Mouse (Mus musculus): Measurements from ENCODE around the gene Cdc42ep1. TPM values are rescaled to one million over a fixed set of nuclear protein-coding genes. Genes with fewer than 3 reads are reported as not detected.
A peak's percentile ranks its signal among the peaks of the same experiment; 100 is the strongest.

Gene Cdc42ep1
- 11.2 and 12.6 TPM in 2 replicates for polyA plus RNA-seq (2014; fragmentation: Nextera tagmentation; extraction: Ambion mirVana)

GRCm38 (mm10) chr15:78842371-78843163 is at the start of gene Cdc42ep1:
Cdc42ep1 (plus strand) TSS chr15:78842624.
- Histone ChIP-seq H3K4me2 (ENCODE audit: low read depth, severe bottlenecking) (peak within 1 kb of the TSS; percentile 91), H3K27ac (replicated peaks; ENCODE audit: low read depth, low read length) (peak within 1 kb of the TSS; percentile 30; the same call in 1 of the 2 replicates), H3K9me3 (ENCODE audit: control insufficient read depth, low read length) (no peaks in the 10 kb centered on the region), H3K27me3 (ENCODE audit: control insufficient read depth, insufficient read depth, low read length) (peaks cover 6% of the 10 kb centered on the region), H3K4me3 (ENCODE audit: low read depth, low read length) (peak within 1 kb of the TSS; percentile 53), H3K4me1 (ENCODE audit: control insufficient read depth, insufficient read depth, low read length) (peaks cover 38% of the 10 kb centered on the region), H3K9ac (ENCODE audit: low read length) (peak within 1 kb of the TSS; percentile 80), H3K36me3 (ENCODE audit: control insufficient read depth, insufficient read depth, low read length) (no peaks in the 10 kb centered on the region)
- under 1% methylated on average over 71 of the region's 86 CpGs for WGBS
- peak; percentile 57 for DNase-seq (ENCODE audit: low spot score)
- peak; percentile 37; the same call in 1 of the 2 replicates for ATAC-seq (ENCODE audit: insufficient number of reproducible peaks, low FRiP score, low TSS enrichment, low read depth)

GRCm38 (mm10) chr15:78796196-78797059 is 46.0 kb upstream of the Cdc42ep1 start:
- Histone ChIP-seq H3K9me3 (ENCODE audit: control insufficient read depth, low read length) (no peaks in the 10 kb centered on the region), H3K27me3 (ENCODE audit: control insufficient read depth, insufficient read depth, low read length) (peaks cover 31% of the 10 kb centered on the region), H3K4me1 (ENCODE audit: control insufficient read depth, insufficient read depth, low read length) (peaks cover 14% of the 10 kb centered on the region), H3K9ac (ENCODE audit: low read length) (no peak overlapping the region), H3K36me3 (ENCODE audit: control insufficient read depth, insufficient read depth, low read length) (no peaks in the 10 kb centered on the region), H3K27ac (replicated peaks; ENCODE audit: low read depth, low read length) (no peak overlapping the region), H3K4me2 (ENCODE audit: low read depth, severe bottlenecking) (0 out of 2 replicates have a peak overlapping the region, but pooled peaks have one; percentile 2), H3K4me3 (ENCODE audit: low read depth, low read length) (no peak overlapping the region)
- DNase-seq (ENCODE audit: low spot score) (peak; percentile 77), ATAC-seq (ENCODE audit: insufficient number of reproducible peaks, low FRiP score, low TSS enrichment, low read depth) (peak; percentile 77)
- WGBS, result 27% methylated on average over 25 of the region's 25 CpGs

DNA sequence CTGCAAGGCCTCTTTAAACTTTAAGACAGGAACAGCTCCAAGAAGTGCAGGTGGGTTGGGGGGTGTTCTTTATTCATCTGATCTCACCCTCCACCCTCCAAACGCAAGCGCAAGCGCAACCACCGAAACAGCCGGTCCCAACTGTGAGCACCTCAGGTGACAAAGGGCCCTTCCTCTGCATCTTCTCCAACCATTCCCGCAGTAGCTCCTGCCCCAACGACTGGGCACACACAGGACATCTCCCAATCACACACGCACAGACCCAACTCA is 45.4 kb upstream of the Cdc42ep1 start:
- 49% methylated on average over 8 of the region's 8 CpGs for WGBS
- no peak for ATAC-seq (ENCODE audit: insufficient number of reproducible peaks, low FRiP score, low TSS enrichment, low read depth)
- no peak overlapping the region for H3K9ac ChIP-seq (ENCODE audit: low read length)
- peaks cover 37% of the 10 kb centered on the region for H3K27me3 ChIP-seq (ENCODE audit: control insufficient read depth, insufficient read depth, low read length)
- H3K27ac ChIP-seq (replicated peaks; ENCODE audit: low read depth, low read length), result no peak overlapping the region
- H3K4me3 ChIP-seq (ENCODE audit: low read depth, low read length), result no peak overlapping the region
- peaks cover 14% of the 10 kb centered on the region for H3K4me1 ChIP-seq (ENCODE audit: control insufficient read depth, insufficient read depth, low read length)
- H3K4me2 ChIP-seq (ENCODE audit: low read depth, severe bottlenecking), result no peak overlapping the region
- H3K36me3 ChIP-seq (ENCODE audit: control insufficient read depth, insufficient read depth, low read length), result no peaks in the 10 kb centered on the region
- H3K9me3 ChIP-seq (ENCODE audit: control insufficient read depth, low read length), result no peaks in the 10 kb centered on the region
- DNase-seq (ENCODE audit: low spot score), result no peak

GRCm38 (mm10) chr15:78799029-78799428 is 43.4 kb upstream of the Cdc42ep1 start:
- Histone ChIP-seq H3K27me3 (ENCODE audit: control insufficient read depth, insufficient read depth, low read length) (peaks cover 57% of the 10 kb centered on the region), H3K4me1 (ENCODE audit: control insufficient read depth, insufficient read depth, low read length) (peaks cover 22% of the 10 kb centered on the region), H3K9ac (ENCODE audit: low read length) (no peak overlapping the region), H3K9me3 (ENCODE audit: control insufficient read depth, low read length) (no peaks in the 10 kb centered on the region), H3K36me3 (ENCODE audit: control insufficient read depth, insufficient read depth, low read length) (no peaks in the 10 kb centered on the region), H3K4me3 (ENCODE audit: low read depth, low read length) (no peak overlapping the region), H3K4me2 (ENCODE audit: low read depth, severe bottlenecking) (no peak overlapping the region), H3K27ac (replicated peaks; ENCODE audit: low read depth, low read length) (no peak overlapping the region)
- ATAC-seq (ENCODE audit: insufficient number of reproducible peaks, low FRiP score, low TSS enrichment, low read depth), result no peak
- DNase-seq (ENCODE audit: low spot score), result no peak
- WGBS, result 58% methylated on average over 21 of the region's 21 CpGs

GRCm38 (mm10) chr15:78801571-78801970 is 40.9 kb upstream of the Cdc42ep1 start:
- ATAC-seq (ENCODE audit: insufficient number of reproducible peaks, low FRiP score, low TSS enrichment, low read depth) (no peak), DNase-seq (ENCODE audit: low spot score) (no peak)
- Histone ChIP-seq H3K27ac (replicated peaks; ENCODE audit: low read depth, low read length) (no peak overlapping the region), H3K9ac (ENCODE audit: low read length) (no peak overlapping the region), H3K4me2 (ENCODE audit: low read depth, severe bottlenecking) (no peak overlapping the region), H3K9me3 (ENCODE audit: control insufficient read depth, low read length) (no peaks in the 10 kb centered on the region), H3K27me3 (ENCODE audit: control insufficient read depth, insufficient read depth, low read length) (peaks cover 66% of the 10 kb centered on the region), H3K4me3 (ENCODE audit: low read depth, low read length) (no peak overlapping the region), H3K36me3 (ENCODE audit: control insufficient read depth, insufficient read depth, low read length) (no peaks in the 10 kb centered on the region), H3K4me1 (ENCODE audit: control insufficient read depth, insufficient read depth, low read length) (peaks cover 16% of the 10 kb centered on the region)
- 65% methylated on average over 9 of the region's 9 CpGs for WGBS

GRCm38 (mm10) chr15:78801971-78802741 is 40.3 kb upstream of the Cdc42ep1 start:
- no peak overlapping the region for H3K27ac ChIP-seq (replicated peaks; ENCODE audit: low read depth, low read length)

GRCm38 (mm10) chr15:78802776-78803391 is 39.5 kb upstream of the Cdc42ep1 start, which contains the start of gene Card10:
Card10 (minus strand) TSS chr15:78803042.
- H3K9ac ChIP-seq (ENCODE audit: low read length), result peak within 1 kb of the TSS; percentile 40
- H3K27me3 ChIP-seq (ENCODE audit: control insufficient read depth, insufficient read depth, low read length), result peaks cover 65% of the 10 kb centered on the region
- H3K4me2 ChIP-seq (ENCODE audit: low read depth, severe bottlenecking), result peak within 1 kb of the TSS; percentile 81
- peaks cover 8% of the 10 kb centered on the region; the same call in 1 of the 2 replicates for H3K4me1 ChIP-seq (ENCODE audit: control insufficient read depth, insufficient read depth, low read length)
- no peak within 1 kb of the TSS for H3K27ac ChIP-seq (replicated peaks; ENCODE audit: low read depth, low read length)
- no peaks in the 10 kb centered on the region for H3K36me3 ChIP-seq (ENCODE audit: control insufficient read depth, insufficient read depth, low read length)
- peak within 1 kb of the TSS; percentile 55 for H3K4me3 ChIP-seq (ENCODE audit: low read depth, low read length)
- ATAC-seq (ENCODE audit: insufficient number of reproducible peaks, low FRiP score, low TSS enrichment, low read depth), result peak; percentile 27; the same call in 1 of the 2 replicates
- peak; percentile 52 for DNase-seq (ENCODE audit: low spot score)
- no peaks in the 10 kb centered on the region for H3K9me3 ChIP-seq (ENCODE audit: control insufficient read depth, low read length)
- WGBS, result under 1% methylated on average over 68 of the region's 70 CpGs

More at GRCm38 (mm10) chr15:78801971-78802741, 40.3 kb upstream of the Cdc42ep1 start:
- Histone ChIP-seq H3K9me3 (ENCODE audit: control insufficient read depth, low read length) (no peaks in the 10 kb centered on the region), H3K4me1 (ENCODE audit: control insufficient read depth, insufficient read depth, low read length) (peaks cover 14% of the 10 kb centered on the region), H3K36me3 (ENCODE audit: control insufficient read depth, insufficient read depth, low read length) (no peaks in the 10 kb centered on the region), H3K27me3 (ENCODE audit: control insufficient read depth, insufficient read depth, low read length) (peaks cover 71% of the 10 kb centered on the region), H3K9ac (ENCODE audit: low read length) (peak overlapping the region; percentile 40), H3K4me3 (ENCODE audit: low read depth, low read length) (peak overlapping the region; percentile 55), H3K4me2 (ENCODE audit: low read depth, severe bottlenecking) (peak overlapping the region; percentile 81)
- ATAC-seq (ENCODE audit: insufficient number of reproducible peaks, low FRiP score, low TSS enrichment, low read depth), result no peak
- 6% methylated on average over 67 of the region's 67 CpGs for WGBS
- DNase-seq (ENCODE audit: low spot score), result peak; percentile 49
